Mouse (Mus musculus): ENCODE measurements around the gene Mettl8.

GRCm38 (mm10) chr2:71089766-71090165, 34.4 kb upstream of the Mettl8 start:
- TF ChIP-seq POLR2A (IDR thresholded peaks at IDR 0.05; ENCODE audit: low read depth, low read length) (no peak), CTCF (conservative IDR thresholded peaks at IDR 0.05; ENCODE audit: insufficient read depth, insufficient read length, low read depth, low read length) (no peak)

All from kidney, adult 2 months (tissue).